Mouse (Mus musculus): Measurements from ENCODE around the gene Prkca.

GRCm38 (mm10) chr11:108236754-108237428, 106.8 kb downstream of the Prkca start:
- TF ChIP-seq MAFK (IDR thresholded peaks at IDR 0.05; ENCODE audit: insufficient read depth, low read depth, low read length), result no peak
- TF ChIP-seq CHD2 (IDR thresholded peaks at IDR 0.05; ENCODE audit: low read depth, low read length), result no peak
- TF ChIP-seq HCFC1 (IDR thresholded peaks at IDR 0.05; ENCODE audit: borderline replicate concordance, insufficient read depth, low read length), result no peak
